Mouse (Mus musculus): ENCODE results near the gene Dolpp1. TPM values are rescaled to one million over a fixed set of nuclear protein-coding genes. Genes with fewer than 3 reads are reported as not detected.

The Dolpp1 gene
- polyA plus RNA-seq, 1 experiment: 199 TPM

GRCm38 (mm10) chr2:30409454-30410176, 17.6 kb downstream of the Dolpp1 start:
- H3K27me3 ChIP-seq (ENCODE audit: control insufficient read depth, insufficient read depth, low read length): no peaks in the 10 kb centered on the region
- TF ChIP-seq CTCF (IDR thresholded peaks at IDR 0.05; ENCODE audit: extremely low read depth, insufficient read length, insufficient replicate concordance, low read depth, low read length) (no peak), POLR2A (IDR thresholded peaks at IDR 0.05; ENCODE audit: low read depth, low read length) (no peak)
- H3K27ac ChIP-seq (ENCODE audit: insufficient read depth, low read depth, low read length): peak overlapping the region; percentile 80; the same call in 1 of the 2 replicates
- WGBS: 96% methylated on average over 5 of the region's 5 CpGs
- peaks cover 43% of the 10 kb centered on the region for H3K36me3 ChIP-seq (ENCODE audit: control insufficient read depth, insufficient read depth, low read length)
- H3K4me1 ChIP-seq (ENCODE audit: control insufficient read depth, insufficient read depth, insufficient read length, low read length): peaks cover 30% of the 10 kb centered on the region
- no peak overlapping the region for H3K4me3 ChIP-seq (ENCODE audit: low read depth, low read length)

DNA sequence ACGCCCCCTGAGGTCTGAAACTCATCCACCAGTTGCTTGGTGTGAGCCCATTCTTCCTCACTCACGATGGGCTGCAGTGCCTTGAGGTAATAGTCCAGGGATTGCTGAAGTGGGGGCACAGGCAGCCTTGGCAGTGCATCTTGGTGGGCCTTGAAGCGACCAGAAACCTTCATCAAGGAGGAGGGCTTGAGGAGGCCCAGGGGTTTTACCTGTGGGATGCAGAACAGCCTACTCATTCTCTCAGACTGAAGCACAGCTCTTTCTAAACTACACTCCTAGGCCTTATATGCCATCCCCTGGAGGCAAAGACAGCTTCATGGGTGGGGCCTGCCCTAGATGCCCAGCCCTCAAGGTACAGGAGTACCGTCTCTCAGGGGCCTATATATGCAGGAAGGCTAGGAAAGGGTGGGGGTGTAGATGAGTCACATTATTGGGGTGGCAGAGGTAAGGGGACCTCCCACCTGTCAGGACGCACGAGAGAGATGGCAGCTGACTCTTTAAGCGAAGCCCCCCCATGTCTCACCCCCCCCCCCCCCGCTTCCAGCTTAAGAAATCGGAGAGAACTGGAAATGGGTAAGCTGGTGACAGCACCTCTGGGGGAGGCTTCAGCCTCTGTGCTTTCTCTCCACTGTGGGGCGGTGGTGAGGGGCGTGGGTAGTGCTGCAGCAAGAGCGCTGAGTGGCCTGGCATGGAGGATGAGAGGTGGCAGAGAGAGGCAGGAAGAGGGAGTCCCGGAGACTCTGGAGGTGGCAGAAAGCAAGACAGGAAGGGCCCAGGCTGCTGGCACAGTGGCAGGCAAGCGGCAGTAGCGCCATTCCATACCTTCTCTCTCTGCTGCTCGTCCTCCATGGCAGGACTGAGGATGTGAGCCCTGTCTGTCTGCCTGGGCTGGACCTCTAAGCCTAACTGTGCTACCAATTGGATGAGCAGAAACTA, 21.3 kb downstream of the Dolpp1 start:
- Histone ChIP-seq H3K4me1 (ENCODE audit: control insufficient read depth, insufficient read depth, insufficient read length, low read length) (peaks cover 21% of the 10 kb centered on the region; the same call in 1 of the 2 replicates), H3K27ac (ENCODE audit: insufficient read depth, low read depth, low read length) (no peak overlapping the region), H3K4me3 (ENCODE audit: low read depth, low read length) (peak overlapping the region; percentile 66; the same call in 1 of the 2 replicates), H3K27me3 (ENCODE audit: control insufficient read depth, insufficient read depth, low read length) (no peaks in the 10 kb centered on the region), H3K36me3 (ENCODE audit: control insufficient read depth, insufficient read depth, low read length) (peaks cover 22% of the 10 kb centered on the region)
- TF ChIP-seq POLR2A (IDR thresholded peaks at IDR 0.05; ENCODE audit: low read depth, low read length) (no peak), CTCF (IDR thresholded peaks at IDR 0.05; ENCODE audit: extremely low read depth, insufficient read length, insufficient replicate concordance, low read depth, low read length) (no peak)
- 88% methylated on average over 16 of the region's 16 CpGs for whole genome bisulfite sequencing

- no peaks in the 10 kb centered on the region for H3K27me3 ChIP-seq (ENCODE audit: control insufficient read depth, insufficient read depth, low read length)
- peaks cover 17% of the 10 kb centered on the region; the same call in 1 of the 2 replicates for H3K36me3 ChIP-seq (ENCODE audit: control insufficient read depth, insufficient read depth, low read length)
- H3K27ac ChIP-seq (ENCODE audit: insufficient read depth, low read depth, low read length): no peak overlapping the region
- TF ChIP-seq CTCF (IDR thresholded peaks at IDR 0.05; ENCODE audit: extremely low read depth, insufficient read length, insufficient replicate concordance, low read depth, low read length) (no peak), POLR2A (IDR thresholded peaks at IDR 0.05; ENCODE audit: low read depth, low read length) (no peak)
- WGBS: 61% methylated on average over 4 of the region's 4 CpGs
- H3K4me1 ChIP-seq (ENCODE audit: control insufficient read depth, insufficient read depth, insufficient read length, low read length): peaks cover 13% of the 10 kb centered on the region; the same call in 1 of the 2 replicates
- peak overlapping the region; percentile 66 for H3K4me3 ChIP-seq (ENCODE audit: low read depth, low read length)
Measured at GRCm38 (mm10) chr2:30414101-30414500, 22.0 kb downstream of the Dolpp1 start.

- Histone ChIP-seq H3K27me3 (ENCODE audit: control insufficient read depth, insufficient read depth, low read length) (no peaks in the 10 kb centered on the region), H3K36me3 (ENCODE audit: control insufficient read depth, insufficient read depth, low read length) (peaks cover 13% of the 10 kb centered on the region; the same call in 1 of the 2 replicates), H3K27ac (ENCODE audit: insufficient read depth, low read depth, low read length) (peak overlapping the region; percentile 96), H3K4me3 (ENCODE audit: low read depth, low read length) (peak overlapping the region; percentile 66), H3K4me1 (ENCODE audit: control insufficient read depth, insufficient read depth, insufficient read length, low read length) (peaks cover 9% of the 10 kb centered on the region; the same call in 1 of the 2 replicates)
- TF ChIP-seq CTCF (IDR thresholded peaks at IDR 0.05; ENCODE audit: extremely low read depth, insufficient read length, insufficient replicate concordance, low read depth, low read length): no peak
- TF ChIP-seq POLR2A (IDR thresholded peaks at IDR 0.05; ENCODE audit: low read depth, low read length): no peak
- WGBS: 59% methylated on average over 5 of the region's 5 CpGs
Measured at GRCm38 (mm10) chr2:30414681-30415080, 22.6 kb downstream of the Dolpp1 start.

- H3K4me3 ChIP-seq (ENCODE audit: low read depth, low read length): peak within 1 kb of the TSS; percentile 66
- 1% methylated on average over 58 of the region's 58 CpGs for WGBS
- TF ChIP-seq POLR2A (IDR thresholded peaks at IDR 0.05; ENCODE audit: low read depth, low read length) (peak; percentile 65), CTCF (IDR thresholded peaks at IDR 0.05; ENCODE audit: extremely low read depth, insufficient read length, insufficient replicate concordance, low read depth, low read length) (no peak)
Measured at GRCm38 (mm10) chr2:30415157-30415935, 23.3 kb downstream of the Dolpp1 start, which contains the start of gene Crat. Crat (minus strand) TSS chr2:30415813.

DNA sequence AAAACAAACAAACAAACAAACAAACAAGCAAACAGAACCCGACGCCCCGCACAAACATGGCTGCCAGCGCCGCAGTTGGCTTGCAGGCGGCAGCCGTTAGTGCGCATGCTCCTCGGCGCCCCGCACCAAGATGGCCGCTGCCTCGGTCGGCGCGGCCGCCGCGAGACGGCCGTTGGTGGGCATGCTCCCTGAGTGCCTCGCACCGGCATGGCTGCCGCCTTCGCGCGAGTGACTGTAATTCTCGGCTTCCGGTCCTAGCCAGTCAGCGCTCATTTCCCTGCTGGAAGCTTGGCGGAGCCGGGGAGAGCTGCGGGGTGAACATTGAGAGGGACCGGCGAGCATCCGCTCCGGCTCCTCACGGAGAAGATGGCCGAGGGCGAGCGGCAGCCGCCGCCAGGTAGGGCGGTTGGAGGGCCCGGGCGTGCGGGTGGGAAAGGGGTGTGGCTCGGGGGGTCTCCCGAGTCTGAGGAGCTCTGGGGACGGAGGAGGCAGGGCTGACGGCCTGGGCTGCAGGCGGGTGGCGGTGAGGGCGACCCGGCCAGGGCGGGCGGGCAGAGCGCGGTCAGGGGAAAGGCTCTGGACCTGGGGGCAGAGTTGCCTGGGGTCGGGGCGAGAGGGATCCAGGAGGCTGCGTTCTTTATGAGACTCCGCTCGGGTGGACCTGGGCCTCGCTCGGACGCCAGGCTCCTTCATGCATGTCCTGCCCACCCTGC, 24.0 kb downstream of the Dolpp1 start, which contains the start of gene Ptpa:
TSS of gene Ptpa (plus strand) at position 104 of the 713 bp plus-strand sequence.
- peak within 1 kb of the TSS; percentile 66 for H3K4me3 ChIP-seq (ENCODE audit: low read depth, low read length)
- peaks cover 7% of the 10 kb centered on the region; the same call in 1 of the 2 replicates for H3K4me1 ChIP-seq (ENCODE audit: control insufficient read depth, insufficient read depth, insufficient read length, low read length)
- H3K27me3 ChIP-seq (ENCODE audit: control insufficient read depth, insufficient read depth, low read length): no peaks in the 10 kb centered on the region
- WGBS: 1% methylated on average over 67 of the region's 67 CpGs
- TF ChIP-seq CTCF (IDR thresholded peaks at IDR 0.05; ENCODE audit: extremely low read depth, insufficient read length, insufficient replicate concordance, low read depth, low read length) (no peak), POLR2A (IDR thresholded peaks at IDR 0.05; ENCODE audit: low read depth, low read length) (peak; percentile 98)
- H3K36me3 ChIP-seq (ENCODE audit: control insufficient read depth, insufficient read depth, low read length): 0 out of 2 replicates have a peak, but pooled peaks cover 4% of the 10 kb centered on the region
- peak within 1 kb of the TSS; percentile 96 for H3K27ac ChIP-seq (ENCODE audit: insufficient read depth, low read depth, low read length)

More at GRCm38 (mm10) chr2:30415157-30415935, 23.3 kb downstream of the Dolpp1 start, which contains the start of gene Crat:
- peak within 1 kb of the TSS; percentile 96 for H3K27ac ChIP-seq (ENCODE audit: insufficient read depth, low read depth, low read length)
- no peaks in the 10 kb centered on the region for H3K27me3 ChIP-seq (ENCODE audit: control insufficient read depth, insufficient read depth, low read length)
- 0 out of 2 replicates have a peak, but pooled peaks cover 6% of the 10 kb centered on the region for H3K36me3 ChIP-seq (ENCODE audit: control insufficient read depth, insufficient read depth, low read length)
- H3K4me1 ChIP-seq (ENCODE audit: control insufficient read depth, insufficient read depth, insufficient read length, low read length): peaks cover 7% of the 10 kb centered on the region; the same call in 1 of the 2 replicates

Measured in small intestine, adult 2 months (tissue).